Comparison of ENCODE assay signal across 19 mouse cellular contexts in genomic region chr1:91498579-91498978, GRCm38 (mm10). TPM values are rescaled to one million over a fixed set of nuclear protein-coding genes. Genes with fewer than 3 reads are reported as not detected.
DNase-seq lines count a peak whose midpoint lies in the region.
"Had no signal": no experiment of that assay in that cellular context is flagged by ENCODE, and none has a peak within 500 bp of the region (broad histone marks: within the 10 kb centered on the region; RNA-seq: fewer than 3 reads in every experiment).

No protein-coding gene starts in this region.

- no peak overlapping the region for H3K27ac ChIP-seq in heart, embryonic 10.5 days

- H3K4me3 ChIP-seq in heart, embryonic 10.5 days: no peak overlapping the region

- no peaks in the 10 kb centered on the region for H3K9me3 ChIP-seq in heart, embryonic 10.5 days
- H3K9me3 ChIP-seq: G1E had no signal

- WGBS in heart, embryonic 10.5 days: 94% methylated on average over 6 of the region's 6 CpGs

- intact Hi-C loops in heart, postnatal 14 days (cut with DNase I): no loop called here

- peaks cover 16% of the 10 kb centered on the region for H3K4me1 ChIP-seq in heart, embryonic 10.5 days

- 0 out of 2 replicates have a peak, but pooled peaks cover 2% of the 10 kb centered on the region for H3K27me3 ChIP-seq in heart, embryonic 10.5 days (ENCODE audit: insufficient read depth, poor library complexity, severe bottlenecking)
- H3K27me3 ChIP-seq: Patski had no signal

- peaks cover 36% of the 10 kb centered on the region for H3K36me3 ChIP-seq in heart, embryonic 10.5 days

- peak; percentile 91 for DNase-seq in heart, adult 11 months
- DNase-seq in heart, postnatal 14 days: no peak
- DNase-seq in heart, embryonic 10.5 days (ENCODE audit: low spot score): peak; percentile 70
- no peak for DNase-seq in heart, postnatal 4 days
- peak; percentile 16 for DNase-seq in A20 (ENCODE audit: low read depth, low spot score)
- no peak for DNase-seq in spleen, postnatal 10 days (ENCODE audit: low spot score in 2 of 2)
- DNase-seq: adrenal gland, adult 2 months; adrenal gland, adult 8-10 months; adrenal gland, postnatal 10 days; adrenal gland, postnatal 14 days; adrenal gland, postnatal 25 days; adrenal gland, postnatal 36 days; B cell, adult 2 months; cerebellum, adult 11 months; cerebellum, adult 11-12 months; cerebellum, adult 18-20 months; cerebellum, adult 2 months had no signal

RNA-seq across cellular contexts. Expression of gene Traf3ip1, which starts 4.1 kb away (rescaled TPM):
- total RNA-seq in heart, postnatal 14 days (2021): 1 to 10 TPM; 4.6 to 5.9 TPM
- 6.1 and 7.3 TPM in 2 replicates for polyA plus RNA-seq in heart, embryonic 10.5 days (2016; fragmentation: Nextera tagmentation; extraction: Ambion mirVana)
- total RNA-seq in heart, postnatal 4 days (2021): 1 to 10 TPM; 4.3 to 4.6 TPM

RNA-seq across cellular contexts. Expression of gene Per2, which starts 39.5 kb away (rescaled TPM):
- total RNA-seq in heart, postnatal 14 days (2021): 10 to 100 TPM; 12.3 to 18.9 TPM
- polyA plus RNA-seq in heart, embryonic 10.5 days (2016; fragmentation: Nextera tagmentation; extraction: Ambion mirVana): 3.2 and 4.9 TPM in 2 replicates
- total RNA-seq in heart, postnatal 4 days (2021): 10 to 100 TPM in 1 of 2 experiments, 1 to 10 TPM in 1; 8.5 to 11.2 TPM

RNA-seq across cellular contexts. Expression of gene Asb1, which starts 41.8 kb away (rescaled TPM):
- 10 to 100 TPM; 19.8 to 20.3 TPM for total RNA-seq in heart, postnatal 14 days (2021)
- 9.0 and 11.1 TPM in 2 replicates for polyA plus RNA-seq in heart, embryonic 10.5 days (2016; fragmentation: Nextera tagmentation; extraction: Ambion mirVana)
- 10 to 100 TPM; 17.5 to 18.2 TPM for total RNA-seq in heart, postnatal 4 days (2021)

Comparison
In these comparisons a context has a peak if more than half of its experiments do, and no peak if none do; other contexts are left out.
1. DNase-seq: peak in heart, adult 11 months (single experiment), heart, embryonic 10.5 days (single experiment) and A20 (single experiment); none in heart, postnatal 14 days (0 of 2), heart, postnatal 4 days (single experiment) and spleen, postnatal 10 days (0 of 2).